Mouse (Mus musculus) midbrain, embryonic 11.5 days (tissue): ENCODE results near the gene Acaa1a. TPM values are rescaled to one million over a fixed set of nuclear protein-coding genes. Genes with fewer than 3 reads are reported as not detected.

ENCODE experiments used
- ATAC-seq: fragments of 200-750 bp; cut with Nextera tagmentation; 2 replicates; pipeline ENCODE4 v1.8.0; 2017; ENCODE audit warnings: moderate TSS enrichment, moderate library complexity; ENCODE audit not compliant: low FRiP score
- DNase-seq: peaks from one replicate; pipeline ENCODE4 v3.0.0; 2015; ENCODE audit warnings: low spot score; ENCODE audit errors: missing footprints
- H3K27ac ChIP-seq: fragments of 300-500 bp; sonication (generic); 2 replicates; pipeline ENCODE4 v1.5.1; 2014; ENCODE audit warnings: low read depth, low read length
- H3K27me3 ChIP-seq: fragments of 300-500 bp; sonication (generic); 2 replicates; pipeline ENCODE4 v1.6.1; 2014; ENCODE audit warnings: mild to moderate bottlenecking, low read length, moderate library complexity, mixed read lengths; ENCODE audit not compliant: control insufficient read depth, insufficient read depth
- H3K36me3 ChIP-seq: fragments of 300-500 bp; sonication (generic); 2 replicates; pipeline ENCODE4 v1.6.1; 2014; ENCODE audit warnings: mild to moderate bottlenecking, low read length, moderate library complexity, mixed read lengths; ENCODE audit not compliant: control insufficient read depth, insufficient read depth
- H3K4me1 ChIP-seq: fragments of 300-500 bp; sonication (generic); 2 replicates; pipeline ENCODE4 v1.6.1; 2014; ENCODE audit warnings: low read length; ENCODE audit not compliant: control insufficient read depth, insufficient read depth
- H3K4me2 ChIP-seq: fragments of 300-500 bp; sonication (generic); 2 replicates; pipeline ENCODE4 v1.6.1; 2014; ENCODE audit warnings: mild to moderate bottlenecking, moderate library complexity
- H3K4me3 ChIP-seq: fragments of 300-500 bp; sonication (generic); 2 replicates; pipeline ENCODE4 v1.5.1; 2014; ENCODE audit warnings: low read depth, low read length
- H3K9ac ChIP-seq: fragments of 300-500 bp; sonication (generic); 2 replicates; pipeline ENCODE4 v1.6.1; 2014; ENCODE audit warnings: low read length
- H3K9me3 ChIP-seq: fragments of 300-500 bp; sonication (generic); 2 replicates; pipeline ENCODE4 v1.6.1; 2016; ENCODE audit warnings: low read length; ENCODE audit not compliant: control insufficient read depth
- WGBS: fragments of 180-500 bp; shearing (Covaris S2); extraction: QIAGEN DNeasy Blood & Tissue Kit; methylation state at CpG from one replicate; pipeline ENCODE4 v1.1.7; 2014; 5-methylcytosine and 5-hydroxymethylcytosine counted together
- polyA plus RNA-seq: library from polyadenylated mRNA; unstranded; fragments of >200 nt; fragmentation: Nextera tagmentation; extraction: Ambion mirVana; gene quantifications from 2 replicates; pipeline ENCODE4 v1.2.1, GENCODE M21; 2014

The Acaa1a gene
- polyA plus RNA-seq, 1 experiment from 2014 or later, result 61.2 TPM

GRCm38 (mm10) chr9:119394808-119395207, 55.3 kb downstream of the Acaa1a start:
- DNase-seq (no peak), ATAC-seq (no peak)
- Histone ChIP-seq H3K4me2 (no peak overlapping the region), H3K36me3 (no peaks in the 10 kb centered on the region), H3K27ac (no peak overlapping the region), H3K4me1 (no peaks in the 10 kb centered on the region), H3K9me3 (no peaks in the 10 kb centered on the region), H3K4me3 (no peak overlapping the region), H3K9ac (no peak overlapping the region), H3K27me3 (no peaks in the 10 kb centered on the region)
- WGBS, result 91% methylated on average over 1 of the region's 1 CpGs

Other genes starting within 250 kb of the Acaa1a start
- 24.2 and 25.8 TPM in 2 replicates for gene Plcd1, start 246.2 kb upstream of the Acaa1a start, polyA plus RNA-seq
- gene Dlec1, start 237.2 kb upstream of the Acaa1a start, polyA plus RNA-seq, result 0.51 and 0.65 TPM in 2 replicates
- gene Acaa1b, start 182.6 kb upstream of the Acaa1a start, polyA plus RNA-seq, result 1.0 and 1.4 TPM in 2 replicates
- not detected in 2 replicates for gene Gm47289, start 180.5 kb upstream of the Acaa1a start, polyA plus RNA-seq
- not detected in 2 replicates for gene Slc22a13, start 130.6 kb upstream of the Acaa1a start, polyA plus RNA-seq
- gene Oxsr1, start 17.2 kb upstream of the Acaa1a start, polyA plus RNA-seq, result 15.5 and 16.2 TPM in 2 replicates
- 6.3 and 7.6 TPM in 2 replicates for gene Myd88, start 1.7 kb downstream of the Acaa1a start, polyA plus RNA-seq
- 5.4 and 6.5 TPM in 2 replicates for gene Xylb, start 17.7 kb downstream of the Acaa1a start, polyA plus RNA-seq
- not detected in 2 replicates for gene Slc22a14, start 25.9 kb downstream of the Acaa1a start, polyA plus RNA-seq
- 70.1 and 95.4 TPM in 2 replicates for gene Acvr2b, start 62.4 kb downstream of the Acaa1a start, polyA plus RNA-seq
- gene Exog, start 105.3 kb downstream of the Acaa1a start, polyA plus RNA-seq, result 39.5 and 39.9 TPM in 2 replicates
- 0.16 TPM in 1 of 2 replicates, not detected in the other for gene Scn5a, start 239.3 kb downstream of the Acaa1a start, polyA plus RNA-seq